Mouse (Mus musculus): ENCODE data around the gene Baiap2l2. TPM values are rescaled to one million over a fixed set of nuclear protein-coding genes. Genes with fewer than 3 reads are reported as not detected.

Gene Baiap2l2
- total RNA-seq, 2 experiments from 2014 or later: 0.78 to 2.4 TPM

DNA sequence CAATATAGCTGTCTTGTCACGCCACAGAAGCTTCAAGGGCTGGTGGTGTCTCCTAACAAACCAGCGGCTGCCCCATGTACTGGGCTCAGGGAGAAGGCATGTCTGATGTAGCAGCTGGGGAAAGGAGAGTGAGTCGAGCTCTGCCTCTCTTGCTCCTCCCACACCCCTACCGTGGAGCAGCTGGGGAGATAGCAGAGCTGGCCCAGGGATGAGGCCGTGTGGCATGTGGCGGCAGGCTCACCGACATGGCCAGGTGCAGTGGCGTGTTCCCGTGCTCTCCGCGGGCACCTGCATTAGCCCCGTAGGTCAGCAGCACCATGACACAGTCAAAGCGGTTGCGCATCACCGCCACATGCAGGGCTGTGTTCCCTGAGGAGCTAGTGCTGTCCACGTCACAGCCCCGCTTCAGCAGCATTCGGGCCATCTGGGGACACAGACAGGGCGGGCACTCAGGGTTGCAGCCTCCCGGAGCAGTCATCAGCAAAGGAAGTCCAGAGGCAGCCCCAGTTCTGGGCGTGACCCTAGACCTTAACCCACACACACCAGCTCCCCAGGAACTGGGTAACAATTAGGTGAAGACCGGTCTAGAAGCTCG, 20.8 kb upstream of the Baiap2l2 start:
- DNase-seq (ENCODE audit: low spot score): no peak
- intact Hi-C loops (cut with DNase I): no loop called here

DNA sequence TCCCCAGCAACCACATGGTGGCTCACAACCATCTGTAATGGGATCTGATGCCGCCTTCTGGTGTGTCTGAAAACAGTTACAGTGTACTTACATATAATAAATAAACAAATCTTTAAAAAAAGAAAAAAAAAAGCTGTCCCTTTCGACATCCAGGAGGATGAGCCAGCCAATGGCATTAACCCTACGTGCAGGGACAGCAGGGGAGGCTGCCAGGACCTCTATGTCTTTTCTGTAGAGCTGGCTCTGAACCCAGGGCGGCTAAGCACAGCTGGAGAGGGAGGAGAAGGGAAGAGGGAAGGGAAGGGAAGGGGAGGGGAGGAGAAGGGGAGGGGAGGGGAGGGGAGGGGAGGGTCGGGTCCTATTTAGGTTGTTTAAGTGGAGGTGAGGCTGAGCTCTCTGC, 19.5 kb upstream of the Baiap2l2 start:
- intact Hi-C loops (cut with DNase I): no loop called here

DNA sequence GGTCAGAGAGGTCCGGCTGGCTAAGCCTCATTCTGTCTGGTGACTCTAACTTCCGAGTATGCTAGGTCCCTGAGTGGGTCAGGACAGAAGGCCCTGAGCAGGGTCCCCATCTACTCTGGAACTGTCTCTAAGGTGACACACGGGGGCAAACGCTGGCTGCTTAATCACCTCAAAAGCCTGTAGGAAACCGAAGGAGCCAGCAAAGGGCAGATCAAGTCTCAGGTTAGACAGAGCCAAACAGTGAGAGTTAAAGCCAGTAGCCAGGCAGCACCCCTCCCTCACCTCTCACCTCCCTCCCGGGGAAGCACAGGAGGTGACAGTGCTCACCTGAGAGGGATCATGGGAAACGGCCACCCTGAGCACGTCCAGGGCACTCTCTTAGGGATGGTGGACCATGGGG, 18.4 kb upstream of the Baiap2l2 start:
- no peak for DNase-seq (ENCODE audit: low spot score)
- intact Hi-C loops (cut with DNase I): loop anchor here (2.0 kb wide), 1 partner anchor 17 kb away; no protein-coding TSS in a partner anchor

More for the DNA sequence above, 19.5 kb upstream of the Baiap2l2 start:
- no peak for DNase-seq (ENCODE audit: low spot score)

DNA sequence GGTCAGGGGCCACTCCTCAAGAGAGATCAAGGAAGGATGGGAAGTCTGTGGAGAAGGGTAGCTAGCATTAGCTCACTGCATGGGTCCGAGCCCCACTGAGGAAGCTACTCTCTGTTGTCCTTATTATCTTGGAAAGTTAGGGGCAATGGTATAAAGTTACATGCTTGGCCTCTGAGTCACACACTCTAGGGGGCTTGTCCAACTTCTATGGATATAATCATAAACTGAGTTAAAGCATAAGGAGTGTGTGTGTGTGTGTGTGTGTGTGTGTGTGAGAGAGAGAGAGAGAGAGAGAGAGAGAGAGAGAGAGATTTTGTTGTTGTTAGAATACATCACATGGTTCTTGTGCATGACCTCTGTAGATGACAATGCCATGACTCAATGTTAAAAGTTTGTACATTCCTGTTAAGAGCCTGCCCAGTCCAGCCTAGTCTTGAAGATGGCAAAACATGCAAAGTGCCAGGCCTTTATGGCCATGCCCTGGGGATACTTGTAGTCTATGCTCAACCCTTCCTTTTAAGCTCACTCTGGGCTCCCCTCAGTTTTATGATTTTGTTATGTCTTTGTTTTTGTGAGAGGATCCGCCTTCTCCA, 14.3 kb upstream of the Baiap2l2 start:
- DNase-seq (ENCODE audit: low spot score): no peak
- intact Hi-C loops (cut with DNase I): no loop called here

DNA sequence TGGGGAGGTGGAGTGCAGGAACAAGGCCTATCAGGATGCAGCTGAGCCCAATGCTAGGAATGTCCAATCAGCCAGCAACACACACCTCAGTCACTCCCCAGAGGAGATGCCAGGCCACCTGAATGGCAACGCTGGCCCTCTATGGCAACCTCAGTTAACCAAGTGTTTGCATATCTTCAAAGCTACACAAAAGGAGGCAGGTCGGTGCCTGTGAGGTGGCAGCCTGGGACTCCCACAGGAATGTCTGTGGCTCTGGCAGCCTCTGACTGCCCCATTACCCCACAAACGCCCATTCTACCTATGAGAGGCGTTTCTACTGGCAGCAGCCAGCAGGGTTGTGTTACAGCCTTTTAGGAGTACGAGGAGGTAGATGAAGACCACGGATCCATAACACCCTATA, 13.2 kb upstream of the Baiap2l2 start:
- intact Hi-C loops (cut with DNase I): no loop called here
- DNase-seq (ENCODE audit: low spot score): no peak

DNA sequence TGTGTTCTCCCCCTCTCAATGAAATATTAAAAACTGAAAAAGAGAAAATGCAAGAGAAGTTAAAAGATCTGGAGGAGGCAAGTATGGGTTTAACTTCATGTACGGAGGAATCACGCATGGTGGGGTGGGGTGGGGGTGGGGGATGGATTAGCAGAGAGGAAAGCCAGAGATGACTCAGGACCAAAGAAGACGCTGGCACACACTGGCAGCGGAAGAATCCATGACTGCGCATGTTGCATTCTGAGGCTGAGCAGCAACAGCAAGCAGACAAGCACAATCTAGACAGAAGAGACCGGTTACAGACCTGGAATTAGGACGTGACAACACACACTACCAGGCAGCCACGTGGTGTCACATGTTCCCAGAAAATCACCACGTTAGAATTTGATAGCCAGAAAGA, 7.4 kb upstream of the Baiap2l2 start:
- intact Hi-C loops (cut with DNase I): no loop called here
- no peak for DNase-seq (ENCODE audit: low spot score)

DNA sequence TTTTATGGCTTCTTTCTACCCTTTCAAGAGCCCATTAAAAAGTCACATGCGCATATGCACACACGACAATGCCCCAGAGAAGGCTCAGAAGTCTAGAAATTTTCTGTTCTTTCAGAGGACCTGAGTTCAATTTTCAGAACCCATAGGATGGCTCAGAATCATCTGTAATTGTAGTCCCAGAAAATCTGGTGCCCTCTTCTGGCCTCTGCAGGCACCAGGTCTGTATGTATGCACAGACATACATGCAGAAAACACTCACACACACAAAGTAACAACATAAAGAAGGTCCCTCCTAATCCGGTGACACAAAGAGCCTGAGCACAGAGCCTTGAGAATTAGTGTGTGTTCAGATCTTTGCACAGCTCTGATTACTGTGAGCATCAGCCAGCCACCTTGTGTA, 5.0 kb upstream of the Baiap2l2 start:
- intact Hi-C loops (cut with DNase I): no loop called here

DNA sequence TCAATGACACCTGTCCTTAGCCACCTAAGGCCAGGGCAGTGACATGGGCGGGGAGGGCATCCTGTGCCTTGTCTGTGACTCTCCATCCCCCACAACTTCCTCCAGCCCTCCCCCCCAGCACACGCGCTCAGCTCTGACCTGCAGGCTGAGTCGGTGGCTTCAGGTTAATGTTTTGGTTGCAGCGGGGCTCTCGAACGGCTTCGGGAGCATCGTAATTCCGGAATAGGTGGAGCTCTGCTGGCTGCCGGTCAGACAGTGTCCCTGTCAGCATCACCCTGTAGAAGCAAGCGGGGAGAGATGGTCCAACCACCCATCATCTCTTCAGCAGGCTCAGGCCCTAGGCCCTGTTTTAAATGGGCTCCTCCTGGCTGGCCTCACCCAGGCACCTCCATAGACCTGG, 4.1 kb upstream of the Baiap2l2 start:
- intact Hi-C loops (cut with DNase I): no loop called here
- no peak for DNase-seq (ENCODE audit: low spot score)

More for the DNA sequence above, 5.0 kb upstream of the Baiap2l2 start:
- DNase-seq (ENCODE audit: low spot score): no peak

DNA sequence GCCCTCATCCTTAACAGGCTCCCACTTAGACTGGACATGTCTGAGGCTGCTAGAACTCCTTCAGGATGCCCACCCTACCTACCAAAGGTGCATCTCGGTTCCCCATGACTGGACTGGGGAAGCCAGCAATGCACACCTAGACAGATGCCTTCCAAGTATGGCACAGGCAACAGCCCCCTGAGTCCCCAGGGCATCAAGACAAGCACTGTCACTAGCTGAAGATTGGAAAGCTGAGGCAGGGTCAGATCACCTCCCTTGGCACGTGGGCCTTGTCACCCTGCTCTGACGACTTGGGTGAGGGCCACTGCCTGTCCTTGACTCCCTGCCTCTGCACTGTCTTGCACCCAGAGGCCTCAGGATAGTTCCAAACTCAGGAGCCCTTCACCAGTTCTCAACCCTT, 3.0 kb upstream of the Baiap2l2 start:
- intact Hi-C loops (cut with DNase I): no loop called here
- DNase-seq (ENCODE audit: low spot score): no peak

DNA sequence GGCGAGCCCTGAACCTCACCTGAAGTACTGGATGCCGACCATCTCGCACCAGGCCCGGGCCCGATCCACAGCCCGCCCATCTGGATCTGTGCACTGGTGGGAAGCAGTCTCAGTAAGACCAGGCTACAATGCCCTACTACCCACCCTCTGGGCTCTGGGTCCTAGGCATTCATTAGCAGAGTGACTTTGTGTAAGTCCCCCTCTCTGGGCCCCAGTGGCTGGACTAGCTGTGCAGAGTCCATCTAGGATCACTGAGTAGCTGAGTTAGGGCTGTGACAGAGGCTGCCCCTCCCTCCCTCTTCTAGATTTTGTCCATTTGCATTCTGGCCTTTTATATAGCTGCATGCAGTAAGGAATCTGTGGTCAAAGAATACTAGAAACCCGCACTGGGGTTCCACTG, 1.8 kb upstream of the Baiap2l2 start:
- DNase-seq (ENCODE audit: low spot score): no peak
- intact Hi-C loops (cut with DNase I): loop anchor here (2.0 kb wide), 1 partner anchor 16 kb away; no protein-coding TSS in a partner anchor

DNA sequence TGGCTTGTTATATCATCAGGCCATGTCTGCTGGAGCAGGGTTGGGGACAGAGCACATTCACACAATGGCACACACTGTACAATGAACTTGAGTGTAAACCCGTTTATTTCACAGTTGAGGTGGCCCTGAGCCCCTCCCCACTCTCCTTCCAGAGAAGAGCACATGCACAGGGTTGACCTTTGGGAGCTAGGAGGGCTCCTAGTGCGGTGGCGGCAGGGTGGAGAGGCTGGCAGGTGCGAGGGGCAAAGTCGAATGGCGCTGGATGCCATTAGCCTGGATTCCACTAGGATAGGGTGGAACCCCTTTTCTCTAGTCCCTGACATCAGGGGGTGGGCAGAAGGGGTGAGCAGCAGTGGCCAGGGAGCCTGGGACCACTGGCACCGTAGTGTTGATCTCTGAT, 804 bp upstream of the Baiap2l2 start:
- no peak for DNase-seq (ENCODE audit: low spot score)
- intact Hi-C loops (cut with DNase I): loop anchor here (2.0 kb wide), 1 partner anchor 17 kb away; no protein-coding TSS in a partner anchor

DNA sequence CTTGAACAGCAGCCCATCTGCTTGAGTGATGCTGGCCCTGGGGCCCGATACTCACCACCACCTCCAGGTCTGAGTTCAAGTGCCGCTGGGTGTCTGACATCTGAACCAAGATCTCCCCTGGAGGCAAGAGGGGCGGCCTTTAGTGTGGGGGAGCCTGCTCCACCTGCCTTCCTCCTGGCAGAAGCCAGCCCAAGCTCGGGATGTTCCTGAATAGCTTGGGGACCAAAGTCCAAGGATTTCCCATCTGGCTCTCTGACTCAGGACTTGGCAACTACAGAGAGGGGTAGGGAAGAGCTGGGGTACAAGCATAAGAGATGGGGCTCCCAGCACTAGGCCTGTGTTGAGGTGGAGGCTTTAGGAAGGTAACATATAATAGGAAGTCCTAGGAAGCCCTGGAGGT, 2.0 kb downstream of the Baiap2l2 start:
- no peak for DNase-seq (ENCODE audit: low spot score)

DNA sequence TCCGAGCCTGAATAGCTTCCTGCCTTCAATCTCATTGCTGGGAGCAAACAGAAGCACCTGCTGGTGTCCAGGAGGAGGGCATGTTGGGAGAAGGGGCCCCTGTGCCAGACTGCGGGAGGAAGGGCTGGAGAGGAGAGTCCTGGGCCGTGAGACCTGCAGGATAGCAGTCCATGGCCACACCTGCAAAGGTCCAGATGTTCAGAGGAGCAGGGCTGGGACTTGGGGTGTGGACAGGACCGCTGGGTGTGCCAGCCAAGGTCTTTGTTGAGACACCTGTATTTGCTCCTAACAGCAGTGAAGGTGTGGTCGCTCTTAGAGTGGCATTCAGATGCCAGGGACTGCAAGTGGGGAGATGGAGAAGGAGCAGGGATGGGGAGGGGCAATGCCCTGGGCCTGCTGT, 2.9 kb downstream of the Baiap2l2 start:
- intact Hi-C loops (cut with DNase I): no loop called here
- DNase-seq (ENCODE audit: low spot score): no peak

More for the DNA sequence above, 2.0 kb downstream of the Baiap2l2 start:
- intact Hi-C loops (cut with DNase I): no loop called here

DNA sequence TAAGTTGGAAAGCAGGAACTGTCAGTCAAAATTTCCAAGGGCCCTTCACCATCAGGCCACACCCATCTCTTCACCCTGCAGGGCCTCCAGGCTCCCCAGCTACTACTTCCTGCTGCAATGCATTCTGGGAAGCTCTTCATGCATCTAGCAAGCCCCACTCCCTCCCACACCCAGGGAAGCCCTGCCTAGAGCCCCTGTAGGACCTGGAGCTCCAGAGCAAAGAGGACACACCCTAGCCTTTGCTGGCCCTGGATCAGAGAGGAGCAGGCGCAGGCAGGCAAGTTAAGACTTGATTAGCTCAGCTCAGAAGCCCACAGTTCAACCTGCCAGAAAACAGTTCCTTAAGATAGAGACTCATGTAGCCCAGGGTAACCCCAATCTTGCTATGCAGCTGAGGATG, 3.9 kb downstream of the Baiap2l2 start:
- intact Hi-C loops (cut with DNase I): no loop called here
- no peak for DNase-seq (ENCODE audit: low spot score)

DNA sequence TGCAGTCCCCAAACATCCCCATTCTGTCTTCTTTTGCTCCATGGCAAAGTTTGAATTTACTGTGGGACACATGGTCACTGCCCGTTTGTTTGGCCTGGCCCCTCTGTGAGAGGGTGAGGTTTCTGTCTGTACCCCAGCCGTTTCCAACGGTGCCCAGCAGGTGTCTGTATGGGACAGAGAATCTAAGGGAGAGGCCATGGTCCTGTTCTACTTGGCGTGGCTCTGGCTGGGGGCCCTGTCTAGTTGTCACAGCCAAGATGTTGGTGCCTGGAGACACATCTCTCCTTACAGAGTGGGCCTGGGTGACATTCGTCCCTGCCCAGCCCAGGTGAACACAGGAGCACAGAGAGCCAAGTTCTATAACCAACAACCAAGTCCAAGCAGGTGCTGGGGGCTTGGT, 4.5 kb downstream of the Baiap2l2 start:
- no peak for DNase-seq (ENCODE audit: low spot score)

DNA sequence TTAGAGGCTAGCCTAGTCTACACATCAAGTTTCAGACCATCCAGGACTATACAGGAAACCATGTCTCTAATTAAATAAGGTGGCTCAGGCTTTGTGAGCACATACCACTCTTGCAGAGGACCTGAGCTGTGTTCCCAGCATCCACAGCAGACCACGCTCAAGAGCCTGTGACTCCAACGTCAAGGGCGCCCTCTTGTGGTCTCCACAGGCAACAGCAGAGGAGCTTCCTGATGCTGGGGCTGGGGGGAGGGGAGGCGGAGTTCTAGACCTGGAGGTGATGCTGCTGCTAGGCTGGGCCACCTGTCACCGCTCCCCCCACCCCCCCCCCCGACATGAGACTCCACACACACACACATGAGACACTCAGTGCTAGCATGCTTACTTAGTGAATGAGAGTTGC, 5.1 kb downstream of the Baiap2l2 start:
- intact Hi-C loops (cut with DNase I): no loop called here
- DNase-seq (ENCODE audit: low spot score): no peak

More for the DNA sequence above, 4.5 kb downstream of the Baiap2l2 start:
- intact Hi-C loops (cut with DNase I): no loop called here

DNA sequence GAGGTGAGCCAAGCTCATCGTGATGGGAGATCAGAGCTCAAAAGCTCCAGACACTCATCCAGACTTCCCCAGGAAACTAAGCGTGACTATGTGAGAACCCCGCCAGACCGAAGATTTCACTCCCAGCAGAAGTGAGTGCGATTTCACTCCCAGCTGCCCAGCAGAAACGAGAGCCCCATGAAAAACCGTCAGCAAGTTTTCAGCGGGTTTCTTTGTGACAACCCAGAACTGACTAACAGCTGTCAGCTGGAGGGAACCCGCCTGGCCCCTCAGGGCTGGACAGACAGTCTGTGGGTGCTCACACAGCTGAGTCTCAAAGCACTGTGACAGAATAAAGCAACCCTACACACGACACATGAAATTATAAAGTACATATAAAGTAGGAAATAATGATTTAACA, 7.6 kb downstream of the Baiap2l2 start:
- intact Hi-C loops (cut with DNase I): no loop called here
- DNase-seq (ENCODE audit: low spot score): no peak

DNA sequence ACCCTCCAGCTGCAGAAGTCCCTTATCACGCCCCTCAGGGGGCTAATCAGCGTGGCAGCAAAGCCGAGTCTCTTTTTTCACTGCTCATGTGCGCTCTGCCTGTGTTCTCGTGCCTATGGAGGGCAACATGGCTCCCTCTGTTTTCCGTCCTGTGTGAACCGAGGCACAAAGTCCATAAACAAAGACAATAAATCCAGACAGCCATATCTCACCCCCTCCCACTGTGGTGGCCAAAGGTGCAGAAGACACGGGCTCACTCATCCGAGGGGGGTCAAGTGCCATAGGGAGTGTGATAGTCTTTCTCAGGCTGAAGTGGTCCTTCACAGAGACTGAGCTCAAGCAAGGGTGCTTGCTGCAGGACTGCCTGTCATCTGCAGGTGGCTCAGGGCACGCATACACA, 12.3 kb downstream of the Baiap2l2 start:
- intact Hi-C loops (cut with DNase I): no loop called here
- no peak for DNase-seq (ENCODE audit: low spot score)

DNA sequence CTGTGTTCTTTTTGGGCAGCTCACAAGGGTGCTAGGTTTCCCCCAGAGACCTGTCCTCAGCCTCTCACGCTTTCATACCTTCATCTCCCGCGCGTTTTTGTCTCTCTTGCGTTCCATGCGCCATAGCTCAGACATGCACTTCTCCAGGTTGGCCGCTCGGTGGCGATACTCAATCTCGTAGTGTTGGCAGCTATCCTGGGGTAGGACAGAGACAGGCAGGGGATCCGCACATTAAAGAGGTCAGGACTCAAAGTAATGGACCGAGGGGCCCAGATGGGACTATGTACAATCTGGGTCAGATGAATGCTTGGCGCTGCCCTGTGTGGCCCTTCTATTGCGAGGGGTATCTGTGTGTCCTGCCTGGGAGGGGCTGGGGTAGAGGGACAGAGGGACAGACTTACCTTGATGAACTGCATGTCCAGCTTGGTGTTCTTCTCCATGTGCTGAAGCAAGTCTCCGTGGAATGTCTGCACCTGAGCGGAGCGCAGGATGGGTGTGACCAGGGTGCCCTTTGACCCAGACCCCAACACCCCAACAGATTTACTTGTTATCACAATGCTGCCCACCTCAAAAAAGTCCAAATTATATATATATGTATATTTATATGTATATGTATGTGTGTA, 14.1 kb downstream of the Baiap2l2 start:
- intact Hi-C loops (cut with DNase I): no loop called here
- DNase-seq (ENCODE audit: low spot score): no peak

DNA sequence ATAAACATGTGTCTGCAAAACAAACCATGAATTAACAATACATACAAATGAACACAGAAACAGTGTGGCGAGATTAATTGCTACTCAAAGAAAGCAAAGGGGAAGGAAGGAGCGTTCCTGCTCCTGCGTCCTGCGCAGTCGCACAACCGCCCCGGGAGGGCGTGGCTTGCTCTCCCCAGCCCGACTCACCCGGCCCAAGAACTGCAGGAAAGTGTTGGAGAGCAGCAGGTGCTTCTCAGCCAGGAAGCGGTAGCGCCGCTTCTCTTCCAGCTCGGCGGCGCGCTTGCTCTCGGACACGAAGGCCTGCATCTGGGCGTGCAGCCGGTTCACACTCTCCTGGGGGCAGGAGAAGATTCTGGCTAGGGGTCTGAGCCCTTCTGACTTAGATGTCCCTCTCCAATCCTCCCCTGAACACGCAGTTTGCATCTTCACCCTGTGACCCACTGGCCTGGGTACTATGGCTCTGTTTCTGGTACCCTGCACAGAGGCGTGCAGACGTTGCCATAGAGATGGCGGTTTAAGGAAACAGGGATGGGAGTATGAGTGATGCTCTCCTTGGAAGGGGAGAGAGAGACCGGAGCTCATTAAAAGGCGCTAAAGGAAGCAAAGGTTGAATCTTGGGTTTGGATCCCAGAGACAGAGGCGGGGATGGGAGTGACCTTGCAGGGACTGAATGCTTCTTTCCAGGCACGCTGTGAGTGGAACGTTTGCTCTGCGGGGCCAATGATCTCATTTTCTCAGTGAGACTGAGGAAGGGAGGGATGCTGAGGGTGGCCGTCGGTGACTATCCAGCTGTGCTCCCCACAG, 14.8 kb downstream of the Baiap2l2 start:
- intact Hi-C loops (cut with DNase I): no loop called here
- DNase-seq (ENCODE audit: low spot score): peak; percentile 50

DNA sequence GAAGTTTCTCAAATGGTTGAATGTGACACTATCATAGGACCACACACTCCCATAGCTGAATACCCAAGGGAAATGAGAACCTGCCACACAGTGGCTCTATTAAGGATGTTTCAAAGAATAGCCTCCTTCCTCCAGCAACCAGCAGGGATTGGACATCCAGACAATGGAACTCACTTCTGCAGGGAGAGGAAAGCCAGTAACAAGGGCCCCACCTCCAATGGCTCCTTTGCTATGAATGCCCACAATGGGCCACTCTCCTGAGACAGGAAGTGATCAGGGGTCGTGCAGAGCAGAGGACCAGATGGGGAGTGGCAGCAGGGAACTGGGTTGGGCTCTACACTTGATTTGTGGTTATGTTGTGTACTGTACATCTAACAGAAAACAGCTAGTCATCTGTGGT, 16.8 kb downstream of the Baiap2l2 start:
- intact Hi-C loops (cut with DNase I): no loop called here
- no peak for DNase-seq (ENCODE audit: low spot score)
